Mouse (Mus musculus) liver, postnatal 0 days (tissue): Measurements from ENCODE around the gene Slc12a8.

ENCODE experiments used
- CTCF ChIP-seq: sonication (generic); IDR thresholded peaks from 2 replicates; pipeline ENCODE4 v1.5.1; 2016; ENCODE audit warnings: antibody characterized with exemption, low read depth
- EP300 ChIP-seq: IDR thresholded peaks from 2 replicates; pipeline ENCODE4 v1.6.1; 2016; ENCODE audit warnings: antibody characterized with exemption, low read depth, mild to moderate bottlenecking

GRCm38 (mm10) chr16:33706111-33706890 is 189.2 kb downstream of the Slc12a8 start:
- TF ChIP-seq CTCF (no peak), EP300 (no peak)
